Mouse (Mus musculus) layer of hippocampus, postnatal 25 days (tissue): ENCODE data around the gene Slc22a4. TPM values are rescaled to one million over a fixed set of nuclear protein-coding genes. Genes with fewer than 3 reads are reported as not detected.
A peak's percentile ranks its signal among the peaks of the same experiment; 100 is the strongest.
"Not testable (repeated sequence)": the region's sequence is repeated elsewhere in the genome, so short reads cannot be mapped to it uniquely, and the experiment has no call there.

Experiments
- DNase-seq, 2 experiments: peaks; one replicate each; pipeline ENCODE4 v3.0.0; 2022; ENCODE audit warnings: mixed read lengths in 2 of 2, low spot score in 1 of 2; ENCODE audit errors: extremely low spot score in 1 of 2
- total RNA-seq, 2 experiments: library from RNA; stranded (reverse); gene quantifications; 2 replicates each; pipeline ENCODE4 v1.2.3; 2021

The Slc22a4 gene
- total RNA-seq, 2 experiments from 2014 or later, result 4.8 to 7.2 TPM

DNA sequence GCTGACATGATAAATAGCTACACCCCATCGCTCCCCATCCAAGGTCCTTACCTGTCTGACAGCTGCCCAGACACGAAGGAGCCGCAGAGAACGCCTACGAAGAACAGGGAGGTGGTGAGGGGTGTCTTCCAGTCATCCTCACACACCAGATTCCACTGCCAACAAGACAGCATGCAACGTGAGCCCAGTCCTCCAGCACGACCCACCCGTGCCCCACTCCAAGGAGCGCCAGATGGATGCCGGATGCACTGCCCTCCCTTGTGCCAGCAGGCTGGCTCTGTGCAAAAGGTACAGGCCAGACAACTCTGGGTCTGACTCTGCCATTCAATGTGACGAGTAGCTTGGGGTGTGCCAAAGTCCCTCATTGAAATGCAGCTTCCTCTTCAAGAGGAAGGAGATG lies 20.2 kb downstream of the Slc22a4 start:
- DNase-seq, result no peak

DNA sequence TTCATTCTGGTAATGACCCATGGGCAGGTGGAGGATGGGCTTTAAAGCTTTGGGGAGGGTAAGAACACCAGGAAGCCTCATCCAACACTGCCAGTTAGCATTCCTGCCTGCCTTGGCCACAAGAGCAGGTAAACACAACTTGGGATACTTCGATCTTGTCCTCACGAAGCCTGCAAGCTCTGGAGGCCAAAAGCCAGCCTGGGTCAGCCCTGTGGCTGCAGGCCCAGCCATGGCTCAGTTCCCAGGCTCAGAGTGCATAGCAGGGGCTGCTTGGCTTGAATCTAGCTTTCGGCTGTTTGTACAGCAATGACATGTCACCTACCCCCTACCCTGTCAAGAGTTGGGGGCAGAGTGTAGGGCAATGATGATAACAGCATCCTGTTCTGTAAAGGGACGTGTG lies 21.0 kb downstream of the Slc22a4 start:
- DNase-seq, result no peak

DNA sequence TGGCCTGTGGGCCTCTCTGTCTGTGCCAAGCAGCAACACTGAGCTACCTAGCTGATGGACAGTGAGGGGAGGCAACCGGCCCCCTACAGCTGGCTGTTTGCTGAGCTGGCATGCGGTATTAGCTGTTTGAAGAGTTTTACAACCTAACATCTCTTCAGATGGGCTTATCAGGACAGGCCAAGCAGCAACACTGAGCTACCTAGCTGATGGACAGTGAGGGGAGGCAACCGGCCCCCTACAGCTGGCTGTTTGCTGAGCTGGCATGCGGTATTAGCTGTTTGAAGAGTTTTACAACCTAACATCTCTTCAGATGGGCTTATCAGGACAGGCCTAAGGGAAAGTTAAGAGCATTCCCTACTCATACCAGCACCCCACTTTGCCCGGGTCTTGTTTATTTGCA lies 21.5 kb downstream of the Slc22a4 start:
- not testable (repeated sequence) for DNase-seq

DNA sequence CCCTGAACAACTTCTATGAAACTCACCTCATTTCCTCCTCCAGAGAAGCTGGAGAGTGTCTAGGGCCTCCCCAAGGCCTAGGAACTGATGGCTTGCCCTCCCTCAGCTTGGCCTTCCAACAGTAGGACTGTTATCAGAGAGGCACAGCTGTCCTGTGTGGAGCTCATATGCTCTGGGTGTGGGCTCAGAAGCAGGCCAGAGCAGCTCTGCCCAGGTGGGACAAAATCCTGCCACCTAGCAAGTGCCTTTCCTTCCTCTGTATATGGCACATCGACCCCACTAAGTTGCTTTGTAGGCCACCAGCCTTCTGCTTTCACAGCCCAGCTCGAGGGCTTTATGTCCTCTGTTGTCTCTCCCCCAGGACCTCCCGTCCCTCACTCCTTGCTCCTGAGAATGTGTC lies 23.2 kb downstream of the Slc22a4 start:
- DNase-seq, result no peak

DNA sequence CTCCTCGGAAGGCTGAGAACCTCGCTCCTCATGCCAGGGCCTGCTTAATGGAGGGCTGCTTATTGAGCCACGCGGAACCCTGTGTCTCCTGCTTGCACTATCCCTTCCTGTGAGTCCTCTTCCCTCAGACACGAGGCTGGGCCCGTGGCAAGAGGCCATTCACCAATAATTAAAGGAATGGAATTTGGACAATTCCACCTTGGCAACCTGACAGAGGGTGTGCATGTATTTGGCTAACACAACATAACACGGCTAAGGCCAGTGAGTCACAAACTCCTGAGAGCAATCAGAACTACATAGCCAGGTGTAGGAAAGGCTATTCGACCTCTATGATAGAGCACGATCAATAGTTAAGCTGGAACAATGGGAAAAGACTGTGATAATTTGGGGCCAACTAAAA lies 23.7 kb downstream of the Slc22a4 start:
- DNase-seq, result no peak

DNA sequence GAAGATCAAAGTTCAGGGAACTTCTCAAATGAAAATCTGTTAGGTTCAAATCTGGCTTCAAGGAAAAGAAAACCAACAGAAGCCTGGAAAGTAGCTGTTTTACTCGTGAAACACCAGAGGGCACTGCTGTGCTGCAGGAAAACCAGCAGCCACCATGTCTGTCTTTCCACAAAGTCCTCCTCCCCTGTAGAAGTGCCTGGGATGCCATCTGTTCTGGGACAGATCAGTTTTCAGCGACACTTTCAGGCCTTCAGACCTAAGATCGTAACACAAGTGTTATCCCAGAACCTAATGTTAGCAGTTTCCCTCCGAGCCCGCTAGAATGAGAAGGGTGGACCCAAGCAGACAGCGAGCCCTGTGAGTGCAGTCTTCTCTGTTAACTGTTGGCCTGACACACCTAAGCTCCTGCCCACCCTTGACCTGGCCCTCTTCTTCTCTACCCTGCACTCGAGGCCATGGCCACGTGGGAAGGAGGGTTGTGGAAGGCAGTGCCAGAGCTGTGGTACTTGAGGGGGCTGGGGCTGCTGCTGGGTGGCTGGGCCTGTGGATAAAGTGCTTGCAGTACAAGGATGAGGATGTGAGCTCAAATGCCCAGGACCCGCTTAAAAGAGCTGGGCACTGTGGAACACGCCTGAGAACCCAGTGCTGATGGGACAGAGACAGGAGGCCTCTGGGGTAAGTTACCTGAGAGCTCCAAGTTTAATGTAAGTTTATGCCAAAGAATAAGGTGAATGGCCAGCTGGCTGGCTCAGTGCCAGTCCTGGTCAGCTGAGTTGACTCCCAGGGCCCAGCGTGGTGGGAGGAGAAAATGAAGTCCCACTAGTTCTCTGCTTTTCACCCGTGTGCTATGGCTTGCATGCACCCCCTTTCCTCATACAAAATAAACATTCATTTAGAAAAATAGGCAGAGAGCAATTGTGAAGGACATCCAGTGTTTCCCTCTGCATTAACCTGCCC lies 24.9 kb downstream of the Slc22a4 start:
- peak; percentile 35 to 72 for DNase-seq

DNA sequence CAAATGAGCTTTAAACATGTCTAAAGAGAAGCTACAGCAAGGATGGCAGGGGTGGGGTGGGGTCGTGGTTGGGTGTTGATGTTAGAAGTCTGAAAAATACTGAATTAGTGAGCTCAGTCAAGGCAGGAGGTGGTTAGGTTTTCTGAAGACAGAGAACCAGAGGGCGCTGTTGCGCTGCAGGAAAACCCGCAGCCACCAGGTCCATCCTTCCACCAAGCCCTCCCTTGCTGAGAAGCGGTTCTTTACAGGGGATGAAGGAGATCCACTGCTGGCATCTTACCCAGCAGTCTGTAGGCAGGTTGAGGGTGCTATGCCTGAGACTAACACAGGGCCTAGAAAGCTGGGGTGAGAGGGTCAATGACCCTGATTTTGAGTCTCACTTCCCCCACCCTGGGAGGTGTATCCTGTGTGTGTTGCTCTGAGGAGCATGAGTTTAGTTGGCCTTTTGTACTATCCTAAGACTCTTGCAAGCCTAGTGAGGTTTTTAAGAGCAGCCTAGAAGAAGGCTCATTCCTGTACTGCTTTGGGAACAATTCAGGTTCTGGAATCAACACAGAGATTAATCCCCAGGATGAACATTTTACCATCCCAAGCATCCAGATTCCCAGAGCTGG lies 25.6 kb downstream of the Slc22a4 start:
- peak; percentile 52 to 75 for DNase-seq

DNA sequence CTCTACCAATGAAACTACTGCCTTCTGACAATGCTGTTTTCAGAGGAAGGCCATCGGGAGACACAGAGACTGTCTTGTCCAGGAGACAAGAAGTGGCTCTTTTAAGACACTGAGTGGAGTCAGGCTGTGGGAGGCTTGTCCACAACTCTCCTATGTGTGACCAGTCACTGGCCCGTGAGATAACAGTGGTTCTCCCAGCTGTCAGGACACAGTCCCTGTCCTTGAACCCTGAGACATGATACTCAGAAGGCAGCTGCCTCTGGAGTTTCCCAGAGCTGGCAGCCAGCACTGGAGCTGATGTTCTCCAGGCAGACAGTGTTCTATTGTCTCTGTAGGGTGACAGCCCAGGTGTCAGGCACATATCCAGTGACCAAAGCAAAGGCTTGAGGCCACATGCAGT lies 30.2 kb downstream of the Slc22a4 start:
- no peak for DNase-seq

DNA sequence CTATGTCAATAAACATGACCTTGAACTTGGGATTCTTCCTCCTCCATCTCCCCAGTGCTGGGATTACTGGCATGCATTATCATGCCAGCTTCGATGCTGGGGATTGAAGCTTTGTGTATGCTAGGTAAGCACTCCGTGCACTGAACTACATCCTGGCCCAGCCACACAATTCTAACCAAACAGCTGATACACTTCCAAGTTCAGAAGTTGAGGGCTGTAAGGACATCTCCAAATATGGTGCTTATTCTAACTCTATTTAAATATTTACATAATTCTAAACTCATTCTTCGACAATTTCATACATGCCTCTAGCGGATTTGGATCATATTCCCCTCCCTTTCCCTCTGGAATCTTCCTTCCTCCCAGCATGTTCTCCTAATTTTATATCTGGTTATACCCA lies 35.6 kb downstream of the Slc22a4 start:
- DNase-seq, result no peak

DNA sequence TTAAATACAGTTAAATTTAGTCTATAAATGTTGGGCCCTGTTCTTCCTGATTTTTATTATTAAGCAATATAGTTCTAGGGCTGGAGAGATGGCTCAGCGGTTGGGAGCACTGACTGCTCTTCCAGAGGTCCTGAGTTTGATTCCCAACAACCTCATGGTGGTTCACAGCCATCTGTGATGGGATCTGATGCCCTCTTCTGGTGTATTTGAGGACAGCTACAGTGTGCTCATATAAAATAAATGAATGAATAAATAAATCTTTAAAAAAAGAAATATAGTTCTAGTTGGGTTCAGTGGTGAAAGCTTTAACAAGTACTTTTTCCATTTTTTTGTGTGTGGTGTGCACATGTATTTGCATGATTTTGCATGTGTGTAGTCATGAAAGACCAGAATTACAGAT lies 38.7 kb downstream of the Slc22a4 start:
- no peak for DNase-seq

DNA sequence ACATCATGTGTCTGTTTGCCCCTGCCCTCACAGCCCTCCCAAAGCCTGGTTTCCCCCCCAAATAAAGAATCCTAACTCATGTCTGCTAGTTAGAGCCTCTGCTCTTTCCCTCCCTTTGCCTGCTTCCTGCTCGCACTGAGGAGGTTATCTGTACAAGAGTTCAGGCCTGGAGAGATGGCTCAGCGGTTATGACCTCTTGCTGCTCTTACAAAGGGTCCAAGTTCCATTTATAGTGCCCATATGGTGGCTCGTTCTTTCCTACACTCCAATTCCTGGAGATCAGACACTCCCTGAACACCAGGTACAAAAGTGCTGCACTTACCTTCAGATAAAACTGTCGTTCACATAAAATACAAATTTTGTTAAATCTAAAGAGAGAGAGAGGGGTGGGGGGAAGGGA lies 39.8 kb downstream of the Slc22a4 start:
- DNase-seq, result no peak

DNA sequence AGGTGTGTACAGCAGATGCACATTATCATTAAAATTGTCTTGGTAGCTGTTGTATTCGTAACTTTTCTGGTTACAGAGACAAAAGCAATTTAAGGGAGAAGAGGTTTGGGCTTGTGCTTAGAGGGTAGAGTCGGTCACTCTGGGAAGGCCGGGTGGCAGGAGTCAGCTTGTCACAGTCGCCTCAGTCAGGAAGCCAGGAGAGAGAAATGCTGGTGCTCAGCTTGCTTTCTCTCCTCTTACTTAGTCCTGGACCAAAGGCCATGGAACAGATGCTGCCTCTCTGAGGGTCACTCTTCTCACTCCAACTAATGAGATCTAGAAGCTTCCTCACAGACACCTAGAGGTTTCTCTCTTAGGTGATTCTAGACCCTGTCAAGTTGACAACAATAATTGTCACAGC lies 46.5 kb downstream of the Slc22a4 start:
- DNase-seq, result no peak

DNA sequence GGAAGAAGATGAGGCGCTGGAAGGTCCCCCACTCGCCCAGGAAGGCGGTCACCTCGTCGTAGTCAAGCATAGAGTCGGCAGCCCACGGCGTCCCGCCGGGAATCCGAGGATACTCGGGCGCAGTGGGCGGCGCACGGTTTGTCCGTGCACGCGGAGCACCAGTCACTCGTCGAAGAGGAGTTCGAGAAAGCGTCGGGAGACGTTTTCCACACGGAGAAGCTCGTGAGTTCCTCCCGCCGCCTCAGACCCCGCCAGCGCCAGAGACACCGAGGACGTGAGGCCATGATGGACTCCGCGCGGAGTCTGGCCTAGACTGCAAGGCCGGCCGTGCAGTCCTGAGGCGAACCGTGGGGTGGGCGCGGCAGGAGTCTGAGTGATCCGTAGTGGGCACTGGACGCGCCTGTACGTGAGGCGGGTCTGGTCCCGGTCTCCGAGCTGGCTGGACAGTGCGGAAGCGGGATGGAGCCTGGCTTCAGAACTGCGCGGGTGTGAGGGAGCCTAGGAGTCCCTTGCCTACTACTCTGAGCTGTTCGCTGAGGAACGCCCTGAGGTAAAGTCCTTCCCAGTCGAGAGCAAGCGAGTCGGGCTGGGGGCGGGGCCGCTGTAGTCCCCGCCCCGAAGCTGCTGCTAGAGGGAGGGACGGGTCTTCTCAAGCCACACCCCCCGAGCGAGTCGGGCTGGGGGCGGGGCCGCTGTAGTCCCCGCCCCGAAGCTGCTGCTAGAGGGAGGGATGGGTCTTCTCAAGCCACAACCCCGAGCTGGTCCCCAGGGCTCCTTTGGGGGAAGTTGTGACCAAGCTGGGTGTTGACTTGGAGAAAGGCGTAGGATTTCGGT lies 47.9 kb downstream of the Slc22a4 start, which contains the start of gene Slc22a21:
Gene Slc22a21 (minus strand): TSS at position 545 of the 834 bp plus-strand sequence.
- DNase-seq, result peak; percentile 19 to 23

DNA sequence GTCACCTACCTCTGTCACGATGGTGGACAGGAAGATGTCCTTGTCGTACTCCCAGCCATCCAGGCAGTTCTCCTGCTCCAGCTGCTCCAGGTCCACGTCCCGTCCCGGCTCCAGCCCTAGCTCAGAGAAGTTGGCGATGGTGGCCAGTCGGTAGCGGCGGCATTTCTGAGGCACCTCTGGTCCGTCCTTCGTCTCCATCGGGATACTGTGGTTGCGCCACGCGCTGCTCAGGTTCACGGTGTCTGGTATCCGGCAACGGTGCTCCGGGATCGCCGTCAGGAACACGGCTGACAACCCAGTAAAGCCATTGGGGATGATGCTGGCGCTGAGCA lies 48.5 kb downstream of the Slc22a4 start:
- DNase-seq, result not testable (repeated sequence)

DNA sequence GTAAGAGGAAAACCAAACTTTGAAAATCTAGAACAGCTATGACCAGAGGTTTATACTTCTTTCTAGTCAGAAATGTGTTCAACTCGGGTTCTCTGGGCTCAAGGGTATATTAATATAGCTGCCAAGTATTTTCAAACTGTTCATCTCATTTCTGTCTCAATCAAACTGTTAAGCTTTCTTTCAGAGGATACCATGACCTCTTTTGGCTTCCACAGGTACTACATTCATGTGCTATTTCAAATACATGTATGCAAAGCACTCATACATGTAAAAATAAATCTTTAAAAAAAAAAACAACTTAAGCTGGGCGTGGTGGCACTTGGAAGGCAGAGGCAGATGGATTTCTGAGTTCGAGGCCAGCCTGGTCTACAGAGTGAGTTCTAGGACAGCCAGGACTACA lies 50.2 kb downstream of the Slc22a4 start:
- no peak for DNase-seq

DNA sequence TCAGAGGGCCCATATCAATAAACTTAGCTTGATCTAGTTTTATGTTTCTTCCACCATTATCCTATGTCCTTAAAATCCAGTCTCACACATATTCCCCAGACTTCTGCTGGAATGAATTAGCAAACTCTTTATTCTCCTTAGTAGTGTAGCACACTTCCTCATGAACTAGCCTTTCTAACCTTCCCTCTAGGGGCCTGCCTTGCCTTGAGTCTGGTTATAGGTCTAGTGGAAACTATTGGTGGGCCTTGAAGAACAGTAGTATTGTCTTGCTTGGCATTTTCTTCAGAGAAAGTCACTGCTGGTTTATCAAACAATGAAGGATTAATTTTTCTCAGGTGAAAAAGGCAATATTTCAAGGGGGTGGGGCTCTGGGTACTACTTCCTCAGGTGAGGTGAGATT lies 52.3 kb downstream of the Slc22a4 start:
- DNase-seq, result no peak

DNA sequence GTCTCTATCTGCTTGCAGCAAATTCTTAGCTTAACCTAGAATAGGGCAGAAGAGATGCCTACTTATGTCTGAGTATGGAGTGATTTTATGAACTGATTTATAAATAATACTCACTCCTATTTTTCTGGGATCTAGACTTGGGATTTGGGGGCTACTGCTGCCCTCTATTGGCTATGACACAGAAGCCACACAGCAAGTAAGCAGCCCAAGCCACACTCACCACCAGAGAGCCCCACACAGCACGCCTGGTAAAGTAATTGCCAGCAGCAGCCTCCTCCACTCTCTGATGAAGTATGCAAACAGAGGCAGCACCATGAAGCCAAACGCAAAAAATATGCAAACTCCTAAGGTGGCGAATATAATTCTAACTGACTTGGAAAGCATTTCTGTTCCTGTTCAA lies 68.9 kb downstream of the Slc22a4 start:
- DNase-seq, result no peak

DNA sequence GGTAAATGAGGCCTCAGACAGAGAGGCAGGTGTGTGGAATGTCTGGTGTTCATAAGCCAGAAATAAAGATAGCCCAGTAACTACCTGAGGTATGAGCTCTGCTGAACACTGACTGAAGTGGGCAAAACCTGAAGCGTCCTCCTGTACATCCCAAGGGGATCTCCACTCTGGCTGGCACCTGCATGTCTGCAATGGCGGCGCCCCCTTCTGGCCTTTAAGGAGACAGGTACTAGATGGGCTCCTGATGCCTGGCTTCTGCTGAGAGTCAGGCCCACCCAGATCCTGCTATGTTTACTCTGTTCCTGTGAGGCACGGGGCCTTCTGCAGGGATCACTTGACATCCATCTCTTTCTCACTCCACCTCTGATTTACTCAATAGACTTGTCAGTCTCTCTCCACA lies 69.7 kb downstream of the Slc22a4 start:
- peak in 1 of 2 experiments; percentile 8 for DNase-seq

DNA sequence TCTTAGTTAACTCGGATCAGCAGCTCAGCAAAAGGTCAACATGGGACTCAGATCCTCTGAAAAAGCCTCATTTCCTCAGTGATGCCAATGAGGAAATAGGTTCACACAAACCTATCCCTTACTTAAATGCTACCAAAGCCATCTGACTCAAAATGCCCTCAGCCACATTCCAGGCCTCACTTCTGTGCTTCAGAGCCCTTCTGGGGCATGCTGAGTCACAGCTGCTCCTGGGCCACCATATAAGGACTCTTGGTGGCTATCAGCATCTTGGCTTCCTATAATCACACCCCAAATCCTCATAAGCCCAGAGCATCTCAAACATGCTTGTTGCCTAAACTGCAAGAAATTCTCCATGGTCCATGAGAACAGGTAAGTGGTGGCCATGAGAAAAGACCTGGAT lies 71.3 kb downstream of the Slc22a4 start:
- DNase-seq, result no peak

DNA sequence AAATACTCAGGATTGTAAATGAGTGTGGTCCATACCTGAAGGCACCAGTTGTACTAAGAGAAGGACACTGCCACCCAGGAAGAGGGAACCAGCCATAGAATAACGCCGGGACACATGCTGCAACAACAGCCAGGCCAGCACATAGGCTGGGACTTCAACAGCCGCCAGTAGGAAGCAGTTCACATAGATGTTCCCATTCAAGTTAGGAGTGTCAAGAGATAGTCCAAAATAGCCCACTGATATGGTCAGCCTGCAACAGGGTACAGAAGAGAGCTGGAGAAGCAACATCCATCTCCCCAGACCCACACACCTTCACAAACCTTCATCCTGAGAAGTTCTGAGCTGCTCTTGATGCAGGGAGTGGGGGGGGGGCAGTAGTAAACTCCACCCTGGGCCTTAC lies 73.2 kb downstream of the Slc22a4 start:
- no peak for DNase-seq

DNA sequence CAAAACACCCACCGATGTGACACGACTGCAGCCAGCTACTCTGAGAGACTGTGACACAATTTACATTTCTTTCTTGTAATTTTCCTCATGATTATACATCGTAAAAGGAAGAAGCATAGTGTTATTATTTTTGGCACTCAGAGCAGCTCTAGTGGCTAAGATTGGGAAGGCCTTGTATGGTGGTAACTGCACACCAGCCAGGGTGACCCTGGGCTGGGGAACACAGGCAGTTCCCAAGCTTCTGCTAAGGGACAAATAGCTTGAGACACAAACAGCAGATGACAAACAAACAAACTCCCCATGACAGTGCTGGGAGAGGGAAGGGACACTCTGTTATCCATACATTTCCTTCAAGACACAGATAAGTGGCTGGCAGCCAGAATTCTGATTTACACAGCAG lies 77.8 kb downstream of the Slc22a4 start:
- DNase-seq, result not testable (repeated sequence)
